Mouse (Mus musculus): Measurements from ENCODE around the gene Ppia.
"Not testable (repeated sequence)": the region's sequence is repeated elsewhere in the genome, so short reads cannot be mapped to it uniquely, and the experiment has no call there.

Ppia gene

GRCm38 (mm10) chr11:6443102-6443501 is 27.9 kb downstream of the Ppia start:
- no peak for DNase-seq

- DNase-seq, result no peak
Measured at GRCm38 (mm10) chr11:6443727-6444076, 28.5 kb downstream of the Ppia start.

DNA sequence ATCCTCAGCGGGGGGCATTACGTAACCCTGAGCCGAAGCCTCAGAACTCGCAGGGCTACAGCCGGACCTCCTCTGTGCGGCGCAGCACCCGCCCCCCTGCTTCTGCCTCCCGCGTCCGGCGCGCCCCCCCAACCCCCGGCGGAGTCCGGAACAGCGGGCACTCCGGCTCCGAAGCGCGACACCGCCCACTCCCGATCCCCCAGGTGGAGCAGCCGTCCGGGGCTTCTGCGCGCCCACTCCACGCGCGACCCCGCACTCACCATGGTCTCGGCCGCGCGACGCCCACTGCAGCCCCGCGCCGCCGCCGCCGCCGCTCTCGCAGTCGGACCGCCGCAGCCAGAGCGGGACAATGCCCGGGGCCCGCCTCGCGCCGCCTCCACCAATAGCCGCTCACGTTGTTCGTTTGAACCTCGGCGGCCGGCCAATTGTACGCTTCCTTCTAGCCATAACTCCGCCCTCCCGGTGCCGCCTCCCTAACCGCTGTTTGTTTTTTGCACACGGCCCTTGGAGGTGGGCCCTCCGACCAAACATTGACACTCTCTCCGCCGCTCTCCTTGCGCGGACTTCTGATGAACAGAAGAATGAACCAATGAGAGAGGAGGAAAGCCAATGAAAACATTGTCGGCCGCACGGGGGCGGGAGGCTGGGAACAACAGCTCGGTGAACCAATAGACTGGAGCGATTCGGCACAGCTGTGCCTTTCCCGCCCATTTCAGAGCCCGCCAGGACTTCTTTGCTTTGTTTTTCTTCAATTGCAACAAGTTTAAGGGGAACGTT is 29.0 kb downstream of the Ppia start, which contains the start of gene H2afv:
Gene H2afv, minus strand, starts transcription at position 367 of the 777 bp plus-strand sequence.
- DNase-seq, result peak; percentile 99 to 100

DNA sequence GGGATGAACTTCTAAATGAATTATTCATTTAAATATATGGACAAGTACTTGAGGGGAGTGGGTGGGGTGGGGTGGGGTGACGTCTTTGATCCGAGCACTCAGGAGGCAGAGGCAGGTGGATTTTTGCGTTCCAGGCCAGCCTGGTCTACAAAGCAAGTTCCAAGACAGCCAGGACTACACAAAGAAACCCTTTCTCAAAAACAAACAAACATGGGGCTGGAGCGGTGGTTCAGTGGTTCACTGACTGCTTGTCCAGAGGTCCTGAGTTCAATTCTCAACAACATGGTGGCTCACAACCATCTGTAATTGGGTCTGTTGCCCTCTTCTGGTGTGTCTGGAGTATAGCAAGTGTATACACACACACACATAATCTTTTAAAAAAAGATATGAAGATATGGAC is 30.2 kb downstream of the Ppia start:
- DNase-seq, result no peak

- no peak for DNase-seq
Measured at GRCm38 (mm10) chr11:6445951-6446350, 30.7 kb downstream of the Ppia start.

- DNase-seq, result no peak
Measured at GRCm38 (mm10) chr11:6447493-6447892, 32.2 kb downstream of the Ppia start.

DNA sequence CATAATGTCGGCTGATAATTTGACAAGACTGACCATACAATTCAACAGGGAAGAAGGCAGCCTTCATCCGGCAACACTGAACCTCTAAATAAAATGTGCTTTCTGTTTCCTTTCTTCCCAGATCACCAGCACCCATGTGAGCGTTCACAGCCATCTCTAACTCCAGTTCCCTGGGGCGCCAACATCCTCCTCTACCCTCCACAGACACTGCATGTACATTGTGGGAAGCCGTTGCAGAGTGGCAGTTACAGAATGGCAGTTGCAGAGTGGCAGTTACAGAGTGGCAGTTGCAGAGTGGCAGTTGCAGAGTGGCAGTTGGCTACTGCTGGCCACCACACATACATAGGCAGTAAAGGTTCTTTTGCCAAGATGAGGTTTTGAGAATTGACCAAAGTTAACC is 32.9 kb downstream of the Ppia start:
- not testable (repeated sequence) for DNase-seq

DNA sequence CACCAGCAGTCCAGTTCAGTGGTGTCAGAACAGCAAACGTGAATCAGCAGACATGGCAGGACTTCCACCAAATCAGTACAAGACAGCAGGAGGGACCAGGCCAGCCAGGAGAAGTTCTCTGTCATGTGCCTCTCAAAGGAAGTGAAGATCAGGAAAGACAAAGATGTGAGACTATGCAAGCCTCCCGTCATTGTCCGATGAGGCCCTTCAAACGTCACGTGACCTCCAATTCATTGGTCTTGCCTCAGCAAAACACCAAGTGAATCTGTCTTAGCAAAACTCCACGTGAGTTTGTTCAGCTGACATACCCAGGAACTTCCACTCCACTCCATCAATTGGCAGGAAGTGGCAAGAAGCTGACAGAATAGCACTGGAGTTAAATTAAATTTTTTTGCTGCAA is 40.8 kb downstream of the Ppia start:
- DNase-seq, result no peak

GRCm38 (mm10) chr11:6463159-6463837 is 48.1 kb downstream of the Ppia start:
- DNase-seq, result no peak

GRCm38 (mm10) chr11:6465122-6465521 is 49.9 kb downstream of the Ppia start:
- DNase-seq, result peak; percentile 71 to 75

GRCm38 (mm10) chr11:6468541-6468940 is 53.3 kb downstream of the Ppia start:
- DNase-seq, result no peak

All from cerebellum, adult 18-20 months (tissue).